Mouse (Mus musculus): Measurements from ENCODE around the gene Map2k5. TPM values are rescaled to one million over a fixed set of nuclear protein-coding genes. Genes with fewer than 3 reads are reported as not detected.

Gene Map2k5
- polyA plus RNA-seq, 1 experiment = 34.3 TPM

GRCm38 (mm10) chr9:63328958-63329685, 48.6 kb downstream of the Map2k5 start:
- no peaks in the 10 kb centered on the region for H3K36me3 ChIP-seq (ENCODE audit: control insufficient read depth, insufficient read depth, low read length)
- no peak for TF ChIP-seq CTCF (conservative IDR thresholded peaks at IDR 0.05; ENCODE audit: insufficient read depth, insufficient read length, low read depth, low read length)
- no peak for TF ChIP-seq POLR2A (IDR thresholded peaks at IDR 0.05; ENCODE audit: low read depth, low read length)
- H3K4me3 ChIP-seq (ENCODE audit: insufficient read depth, low read depth, low read length) = no peak overlapping the region
- H3K4me1 ChIP-seq (ENCODE audit: control insufficient read depth, insufficient read depth, low read length) = no peaks in the 10 kb centered on the region
- H3K27ac ChIP-seq (ENCODE audit: insufficient read depth, low read depth, low read length) = no peak overlapping the region
- 92% methylated on average over 15 of the region's 15 CpGs for WGBS
- DNase-seq = no peak
- no peaks in the 10 kb centered on the region for H3K27me3 ChIP-seq (replicated peaks; ENCODE audit: control insufficient read depth, insufficient read depth, low read length)

DNA sequence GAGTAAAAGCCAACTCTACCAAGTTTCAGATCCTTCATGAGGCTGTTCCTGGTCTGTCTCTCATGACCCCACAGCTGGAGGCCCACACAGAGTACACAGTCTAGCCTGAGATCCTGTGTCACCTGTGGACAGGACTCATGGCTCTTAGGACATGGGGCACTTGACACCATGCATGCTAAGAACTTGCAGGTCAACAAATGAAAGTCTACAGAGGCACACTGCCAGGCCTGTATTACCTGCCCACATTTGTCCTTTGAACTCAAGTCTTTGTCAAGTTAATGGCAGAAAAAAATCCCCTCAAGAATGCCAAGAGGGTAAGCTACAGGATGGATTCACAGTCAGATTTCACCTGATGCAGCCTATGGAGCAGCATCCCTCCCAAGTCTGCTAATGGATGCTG, 62.5 kb downstream of the Map2k5 start:
- no peak overlapping the region for H3K4me3 ChIP-seq (ENCODE audit: insufficient read depth, low read depth, low read length)
- H3K27ac ChIP-seq (ENCODE audit: insufficient read depth, low read depth, low read length) = no peak overlapping the region
- H3K36me3 ChIP-seq (ENCODE audit: control insufficient read depth, insufficient read depth, low read length) = no peaks in the 10 kb centered on the region
- no peaks in the 10 kb centered on the region for H3K27me3 ChIP-seq (replicated peaks; ENCODE audit: control insufficient read depth, insufficient read depth, low read length)
- peaks cover 14% of the 10 kb centered on the region for H3K4me1 ChIP-seq (ENCODE audit: control insufficient read depth, insufficient read depth, low read length)
- TF ChIP-seq POLR2A (IDR thresholded peaks at IDR 0.05; ENCODE audit: low read depth, low read length) (no peak), CTCF (conservative IDR thresholded peaks at IDR 0.05; ENCODE audit: insufficient read depth, insufficient read length, low read depth, low read length) (no peak)
- DNase-seq = peak; percentile 54

- 59% methylated on average over 4 of the region's 4 CpGs for WGBS
- Histone ChIP-seq H3K4me1 (ENCODE audit: control insufficient read depth, insufficient read depth, low read length) (peaks cover 14% of the 10 kb centered on the region), H3K27ac (ENCODE audit: insufficient read depth, low read depth, low read length) (no peak overlapping the region), H3K36me3 (ENCODE audit: control insufficient read depth, insufficient read depth, low read length) (no peaks in the 10 kb centered on the region), H3K27me3 (replicated peaks; ENCODE audit: control insufficient read depth, insufficient read depth, low read length) (no peaks in the 10 kb centered on the region), H3K4me3 (ENCODE audit: insufficient read depth, low read depth, low read length) (no peak overlapping the region)
- no peak for DNase-seq
- TF ChIP-seq CTCF (conservative IDR thresholded peaks at IDR 0.05; ENCODE audit: insufficient read depth, insufficient read length, low read depth, low read length) (no peak), POLR2A (IDR thresholded peaks at IDR 0.05; ENCODE audit: low read depth, low read length) (no peak)
These were observed 63.6 kb downstream of the Map2k5 start for GRCm38 (mm10) chr9:63314126-63314525.

GRCm38 (mm10) chr9:63309956-63310355, 67.7 kb downstream of the Map2k5 start:
- H3K27me3 ChIP-seq (replicated peaks; ENCODE audit: control insufficient read depth, insufficient read depth, low read length) = no peaks in the 10 kb centered on the region
- no peak for TF ChIP-seq POLR2A (IDR thresholded peaks at IDR 0.05; ENCODE audit: low read depth, low read length)
- no peak for TF ChIP-seq CTCF (conservative IDR thresholded peaks at IDR 0.05; ENCODE audit: insufficient read depth, insufficient read length, low read depth, low read length)
- 87% methylated on average over 6 of the region's 6 CpGs for WGBS
- DNase-seq = no peak
- peaks cover 9% of the 10 kb centered on the region for H3K4me1 ChIP-seq (ENCODE audit: control insufficient read depth, insufficient read depth, low read length)
- H3K36me3 ChIP-seq (ENCODE audit: control insufficient read depth, insufficient read depth, low read length) = no peaks in the 10 kb centered on the region
- H3K4me3 ChIP-seq (ENCODE audit: insufficient read depth, low read depth, low read length) = no peak overlapping the region
- no peak overlapping the region for H3K27ac ChIP-seq (ENCODE audit: insufficient read depth, low read depth, low read length)

DNA sequence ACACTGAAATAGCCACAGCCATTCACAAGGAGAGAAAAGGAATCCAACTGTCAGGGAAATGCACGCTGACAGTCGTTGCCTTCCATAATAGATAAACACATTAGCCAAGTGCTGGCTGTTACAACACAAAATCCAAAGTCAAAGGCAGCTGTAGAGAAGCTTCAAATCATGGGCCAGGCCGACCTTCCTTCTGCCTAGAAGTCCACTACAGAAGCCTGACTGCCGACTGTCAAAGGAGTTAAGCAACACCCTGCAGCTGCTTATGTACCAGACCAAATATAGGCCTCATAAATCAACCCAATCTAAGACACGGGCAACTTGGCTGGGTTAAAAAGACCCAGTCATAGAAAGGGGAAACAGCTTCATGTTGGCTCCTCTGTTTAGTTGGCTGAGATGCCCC, 68.7 kb downstream of the Map2k5 start:
- Histone ChIP-seq H3K4me3 (ENCODE audit: insufficient read depth, low read depth, low read length) (no peak overlapping the region), H3K27me3 (replicated peaks; ENCODE audit: control insufficient read depth, insufficient read depth, low read length) (no peaks in the 10 kb centered on the region), H3K36me3 (ENCODE audit: control insufficient read depth, insufficient read depth, low read length) (no peaks in the 10 kb centered on the region), H3K4me1 (ENCODE audit: control insufficient read depth, insufficient read depth, low read length) (0 out of 2 replicates have a peak, but pooled peaks cover under 1% of the 10 kb centered on the region), H3K27ac (ENCODE audit: insufficient read depth, low read depth, low read length) (no peak overlapping the region)
- 32% methylated on average over 5 of the region's 5 CpGs for WGBS
- TF ChIP-seq POLR2A (IDR thresholded peaks at IDR 0.05; ENCODE audit: low read depth, low read length) (no peak), CTCF (conservative IDR thresholded peaks at IDR 0.05; ENCODE audit: insufficient read depth, insufficient read length, low read depth, low read length) (no peak)
- DNase-seq = no peak

DNA sequence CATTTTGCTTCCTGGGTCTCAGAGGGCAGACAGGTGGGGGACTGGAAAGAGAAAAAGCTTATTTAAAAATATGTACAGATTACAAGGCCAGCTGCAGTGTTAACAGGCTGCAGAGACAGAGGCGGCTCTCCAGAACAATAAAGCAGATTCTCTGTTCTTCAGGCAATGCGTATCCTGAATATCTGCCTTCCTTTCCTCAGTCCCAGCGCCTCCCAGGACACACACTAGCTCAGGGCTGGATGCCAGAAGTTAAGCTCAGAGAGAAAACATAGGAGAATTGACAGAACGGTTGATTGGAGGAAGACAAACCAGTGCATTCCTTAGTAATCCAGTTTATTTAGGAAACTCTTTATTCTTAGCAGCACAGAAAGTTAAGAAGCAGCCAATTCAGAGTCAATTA, 69.3 kb downstream of the Map2k5 start:
- 47% methylated on average over 4 of the region's 4 CpGs for WGBS
- DNase-seq = no peak
- TF ChIP-seq CTCF (conservative IDR thresholded peaks at IDR 0.05; ENCODE audit: insufficient read depth, insufficient read length, low read depth, low read length) = no peak
- no peak for TF ChIP-seq POLR2A (IDR thresholded peaks at IDR 0.05; ENCODE audit: low read depth, low read length)
- no peak overlapping the region for H3K27ac ChIP-seq (ENCODE audit: insufficient read depth, low read depth, low read length)
- H3K27me3 ChIP-seq (replicated peaks; ENCODE audit: control insufficient read depth, insufficient read depth, low read length) = no peaks in the 10 kb centered on the region
- no peak overlapping the region for H3K4me3 ChIP-seq (ENCODE audit: insufficient read depth, low read depth, low read length)
- no peaks in the 10 kb centered on the region for H3K36me3 ChIP-seq (ENCODE audit: control insufficient read depth, insufficient read depth, low read length)
- no peaks in the 10 kb centered on the region for H3K4me1 ChIP-seq (ENCODE audit: control insufficient read depth, insufficient read depth, low read length)

GRCm38 (mm10) chr9:63302511-63302910, 75.2 kb downstream of the Map2k5 start:
- Histone ChIP-seq H3K27me3 (replicated peaks; ENCODE audit: control insufficient read depth, insufficient read depth, low read length) (no peaks in the 10 kb centered on the region), H3K4me1 (ENCODE audit: control insufficient read depth, insufficient read depth, low read length) (no peaks in the 10 kb centered on the region), H3K36me3 (ENCODE audit: control insufficient read depth, insufficient read depth, low read length) (no peaks in the 10 kb centered on the region), H3K4me3 (ENCODE audit: insufficient read depth, low read depth, low read length) (no peak overlapping the region), H3K27ac (ENCODE audit: insufficient read depth, low read depth, low read length) (no peak overlapping the region)
- DNase-seq = no peak
- WGBS = 90% methylated on average over 4 of the region's 4 CpGs
- TF ChIP-seq POLR2A (IDR thresholded peaks at IDR 0.05; ENCODE audit: low read depth, low read length) = no peak
- no peak for TF ChIP-seq CTCF (conservative IDR thresholded peaks at IDR 0.05; ENCODE audit: insufficient read depth, insufficient read length, low read depth, low read length)
